Mouse (Mus musculus) left cerebral cortex, postnatal 10 days (tissue): ENCODE data around the gene Fcrl5. TPM values are rescaled to one million over a fixed set of nuclear protein-coding genes. Genes with fewer than 3 reads are reported as not detected.
"Not testable (repeated sequence)": the region's sequence is repeated elsewhere in the genome, so short reads cannot be mapped to it uniquely, and the experiment has no call there.

ENCODE experiments used
- DNase-seq, 2 experiments: peaks; one replicate each; pipeline ENCODE4 v3.0.0; 2021 to 2022; ENCODE audit warnings: low spot score in 2 of 2, mixed read lengths in 1 of 2; ENCODE audit errors: extremely low spot score in 1 of 2
- intact Hi-C: fragments of 180-260 bp; cut with DNase I; formaldehyde crosslinking; loops from one replicate; pipeline ENCODE4 v1.15.1; 2025
- total RNA-seq, 2 experiments: library from RNA; stranded (reverse); gene quantifications; 2 replicates each; pipeline ENCODE4 v1.2.3; 2021

Gene Fcrl5
- under 1 TPM; 0.73 to 0.75 TPM for total RNA-seq

DNA sequence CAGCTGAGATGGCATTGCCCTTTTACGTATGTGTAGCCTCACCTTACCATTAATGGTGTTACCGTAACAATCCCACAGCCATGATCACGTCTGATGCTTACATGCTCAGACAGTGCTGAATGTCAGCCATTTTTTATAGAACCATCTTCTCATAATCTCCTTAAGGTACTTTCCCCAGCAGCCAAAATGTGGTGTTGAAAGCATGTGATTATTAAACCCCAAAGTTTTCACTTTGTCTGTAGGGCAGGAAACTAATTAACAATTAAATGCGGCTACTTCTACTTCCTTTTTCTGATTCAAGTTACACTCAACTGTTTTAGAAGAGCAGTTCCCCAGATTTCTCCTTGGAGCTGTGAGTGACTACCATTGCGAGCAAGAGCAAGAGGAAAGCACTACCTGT, at the start of gene Fcrl5:
TSS of gene Fcrl5 (plus strand) at position 295 of the 400 bp plus-strand sequence.
- DNase-seq: no peak
- intact Hi-C loops: no loop called here

- no peak for DNase-seq
- intact Hi-C loops: no loop called here
Measured at GRCm38 (mm10) chr3:87390935-87391334, 44.6 kb upstream of the Fcrl5 start.

- DNase-seq: no peak
- intact Hi-C loops: no loop called here
Measured at GRCm38 (mm10) chr3:87398809-87399208, 36.8 kb upstream of the Fcrl5 start.

DNA sequence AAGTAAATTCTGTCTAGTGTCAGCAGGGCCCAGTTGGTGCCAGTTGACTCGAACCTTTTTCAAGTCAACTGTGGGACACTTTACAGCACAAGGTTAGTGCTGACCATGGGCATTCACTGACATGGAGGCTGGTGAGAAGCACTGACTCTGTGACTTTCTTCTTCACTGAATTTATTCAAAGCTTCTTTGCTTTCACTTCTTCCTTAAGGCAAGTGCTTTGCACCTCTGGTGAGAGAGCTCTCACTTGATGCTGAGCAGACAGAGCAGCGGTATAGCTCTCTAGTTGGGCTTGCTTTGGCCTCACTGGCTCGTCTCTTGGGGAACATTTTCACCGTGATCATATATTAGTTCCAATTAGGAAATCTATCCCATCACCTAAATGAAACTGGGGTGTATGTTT, 35.7 kb upstream of the Fcrl5 start:
- DNase-seq: no peak
- intact Hi-C loops: no loop called here

GRCm38 (mm10) chr3:87401321-87401720, 34.3 kb upstream of the Fcrl5 start:
- intact Hi-C loops: no loop called here
- no peak for DNase-seq

DNA sequence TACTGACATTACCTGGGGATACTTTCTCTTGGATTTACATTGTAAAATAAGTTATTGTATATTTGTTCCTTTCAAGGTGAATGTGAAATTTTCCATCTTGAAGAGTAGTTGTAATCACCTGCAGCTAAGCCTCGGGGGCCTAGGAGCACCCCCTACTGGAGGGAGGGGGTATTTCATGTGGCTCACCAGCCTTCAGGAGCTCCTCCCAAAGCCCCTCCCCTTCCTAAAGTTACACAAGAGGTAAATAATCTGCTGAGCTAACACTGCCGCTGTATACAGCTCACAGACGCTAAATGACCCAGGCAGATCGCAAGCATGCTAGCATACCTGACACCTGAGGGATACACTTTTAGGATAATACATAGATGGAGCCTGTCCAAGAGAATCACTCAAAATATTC, 27.4 kb upstream of the Fcrl5 start:
- DNase-seq: no peak

DNA sequence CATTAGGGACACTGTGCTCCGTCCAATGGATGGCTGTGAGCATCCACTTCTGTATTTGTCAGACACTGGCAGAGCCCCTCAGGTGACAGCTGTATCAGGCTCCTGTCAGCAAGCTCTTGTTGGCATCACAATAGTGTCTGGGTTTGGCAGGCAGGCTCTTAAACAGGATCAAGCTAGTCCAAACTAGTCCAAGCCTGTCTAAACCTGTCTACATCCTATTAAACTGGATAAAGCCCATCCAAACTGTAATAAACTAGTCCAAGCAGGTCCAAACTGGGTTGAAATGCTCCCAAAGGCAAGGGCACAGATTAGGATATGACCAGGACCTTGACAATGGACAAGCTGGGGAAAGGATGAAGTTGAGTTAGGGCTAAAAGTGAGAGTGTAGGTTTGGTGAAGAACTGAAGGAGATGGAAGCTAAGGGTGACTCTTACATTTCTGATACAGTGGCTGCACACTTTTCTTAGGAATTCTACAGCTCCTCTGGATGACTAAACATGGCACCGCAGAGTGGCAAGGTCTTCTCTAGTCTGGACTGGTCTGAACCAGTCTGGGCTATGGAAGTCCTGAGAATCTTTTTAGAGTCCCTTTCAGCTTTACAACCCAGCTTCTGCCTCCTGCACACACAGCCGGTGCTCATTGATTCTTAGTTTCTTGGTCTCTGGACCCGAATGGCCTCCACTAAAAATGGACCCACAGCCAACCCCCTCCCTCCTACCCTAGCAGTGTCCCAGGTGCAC, 26.2 kb upstream of the Fcrl5 start:
- intact Hi-C loops: no loop called here
- no peak for DNase-seq

More for the DNA sequence above, 27.4 kb upstream of the Fcrl5 start:
- intact Hi-C loops: no loop called here

DNA sequence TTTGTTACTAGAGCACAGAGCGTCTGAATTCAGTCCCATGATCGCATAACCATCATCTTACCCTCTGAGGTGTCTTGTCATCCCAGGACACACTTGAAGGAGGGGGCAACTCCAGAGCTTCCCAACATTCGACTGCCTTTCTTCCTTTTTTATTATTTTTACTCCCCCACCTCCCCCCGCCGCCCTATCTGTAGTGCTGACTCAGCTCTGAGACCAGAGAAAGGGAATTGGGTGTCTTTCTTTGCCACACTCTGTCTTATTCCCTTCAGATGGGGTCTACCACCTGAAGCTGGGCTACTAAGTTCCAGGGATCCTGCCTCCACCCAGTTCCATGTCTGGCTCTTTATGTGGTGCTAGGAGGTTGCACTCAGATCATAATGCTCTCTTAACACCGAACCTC, 25.0 kb upstream of the Fcrl5 start:
- intact Hi-C loops: no loop called here
- DNase-seq: no peak

GRCm38 (mm10) chr3:87411150-87411549, 24.4 kb upstream of the Fcrl5 start:
- intact Hi-C loops: no loop called here

DNA sequence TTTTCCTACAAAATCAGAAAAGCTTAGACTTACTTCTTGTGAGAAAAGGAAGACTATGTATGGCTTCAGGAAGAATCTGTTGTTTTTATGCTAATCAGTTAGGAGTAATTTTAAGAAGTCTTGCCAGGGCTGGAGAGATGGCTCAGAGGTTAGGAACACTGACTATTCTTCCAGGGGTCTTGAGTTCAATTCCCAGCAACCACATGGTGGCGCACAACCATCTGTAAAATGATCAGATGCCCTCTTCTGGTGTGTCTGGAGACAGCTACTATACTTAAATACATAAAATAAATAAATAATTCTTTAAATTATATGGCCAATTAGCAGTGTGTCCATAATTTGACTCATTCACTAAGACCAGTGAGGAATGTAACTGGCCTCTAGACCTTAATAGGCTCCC, 14.9 kb upstream of the Fcrl5 start:
- intact Hi-C loops: no loop called here
- no peak for DNase-seq

More at GRCm38 (mm10) chr3:87411150-87411549, 24.4 kb upstream of the Fcrl5 start:
- DNase-seq: peak in 1 of 2 experiments; percentile 43

DNA sequence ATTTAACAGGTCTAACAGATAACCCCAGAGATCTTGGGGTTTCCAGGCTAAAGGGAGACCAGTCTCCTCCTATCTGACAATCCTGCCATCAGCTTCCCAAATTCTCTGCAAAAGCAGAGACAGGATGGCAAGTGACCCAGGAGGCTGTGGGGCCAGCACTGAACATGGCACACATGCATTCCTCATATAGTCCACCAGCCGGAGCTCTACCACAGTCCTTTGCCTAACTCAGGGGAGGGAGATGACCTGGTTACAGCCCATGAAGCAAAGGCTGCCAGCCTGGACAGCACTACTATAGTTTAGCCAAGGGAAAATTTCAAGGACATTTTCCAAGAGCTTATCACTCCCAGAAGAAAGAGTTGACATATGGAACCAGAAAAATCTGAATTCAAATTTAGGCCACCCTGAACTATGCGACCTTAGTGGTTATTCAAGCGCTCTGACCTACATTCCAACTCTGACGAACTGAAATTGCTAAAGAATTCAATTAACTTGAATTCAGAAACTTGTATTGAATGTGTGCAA, 13.1 kb upstream of the Fcrl5 start:
- DNase-seq: no peak
- intact Hi-C loops: no loop called here

DNA sequence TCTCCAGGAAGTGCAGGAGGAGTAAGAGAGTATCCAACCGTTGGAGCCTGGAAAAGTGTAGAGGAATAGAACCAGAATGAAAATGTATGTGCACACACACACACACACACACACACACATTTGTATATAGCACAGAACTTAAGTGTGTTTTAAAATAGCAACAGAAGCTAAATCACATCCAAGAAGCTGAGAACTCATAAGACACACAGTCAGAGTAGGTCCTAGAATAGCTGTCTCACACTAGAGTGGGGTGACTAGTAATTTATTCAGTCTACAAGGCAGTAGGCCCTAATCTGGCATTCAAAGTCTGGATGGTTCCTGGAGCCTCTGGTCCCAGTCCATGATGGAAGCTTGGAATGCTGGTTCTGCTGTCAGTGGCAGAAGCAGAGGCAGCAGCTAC, 5.0 kb downstream of the Fcrl5 start:
- intact Hi-C loops: no loop called here
- peak in 1 of 2 experiments; percentile 9 for DNase-seq

- intact Hi-C loops: no loop called here
- DNase-seq: no peak
Measured at GRCm38 (mm10) chr3:87443968-87444367, 8.4 kb downstream of the Fcrl5 start.

GRCm38 (mm10) chr3:87465454-87465853, 29.9 kb downstream of the Fcrl5 start:
- intact Hi-C loops: no loop called here
- DNase-seq: no peak

DNA sequence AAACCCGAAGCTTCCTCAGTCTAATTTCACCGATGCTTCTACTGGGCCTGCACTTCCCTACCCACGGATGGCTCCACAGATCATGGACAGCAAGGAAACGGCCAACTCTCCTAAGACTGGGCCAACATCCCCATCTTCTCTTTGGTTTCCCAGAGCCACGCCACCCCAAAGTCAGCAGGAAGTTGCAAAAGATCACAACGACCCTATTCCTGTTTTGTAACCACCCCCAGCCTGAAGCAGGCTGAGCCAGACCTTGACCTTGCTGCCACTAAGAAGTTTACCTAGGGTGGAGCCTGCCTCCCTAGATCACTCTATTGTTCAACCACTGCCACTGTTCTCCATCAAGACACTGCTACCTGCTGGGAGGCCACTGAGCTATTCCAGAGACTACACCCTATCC, 31.4 kb downstream of the Fcrl5 start:
- intact Hi-C loops: no loop called here
- DNase-seq: no peak

DNA sequence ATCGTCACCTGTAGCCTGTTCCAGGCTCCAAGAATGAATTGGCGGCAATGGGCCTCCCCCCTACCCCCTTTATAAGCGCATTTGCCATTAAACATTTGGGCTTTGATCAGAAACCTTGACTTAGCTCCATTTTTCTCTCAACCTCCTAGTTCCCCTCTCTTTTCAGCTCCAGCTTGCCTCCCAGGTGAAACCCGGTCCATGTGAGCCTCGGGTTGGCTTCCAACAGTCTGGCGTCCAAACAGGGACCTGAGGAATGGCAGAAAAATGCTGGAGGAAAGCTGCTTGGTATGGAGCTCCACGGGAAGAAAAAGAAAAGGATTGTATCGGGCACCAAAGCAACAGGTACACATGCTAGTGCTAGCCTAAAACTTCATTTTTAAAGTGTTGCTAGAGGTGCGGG, 31.8 kb downstream of the Fcrl5 start:
- intact Hi-C loops: no loop called here
- DNase-seq: no peak

DNA sequence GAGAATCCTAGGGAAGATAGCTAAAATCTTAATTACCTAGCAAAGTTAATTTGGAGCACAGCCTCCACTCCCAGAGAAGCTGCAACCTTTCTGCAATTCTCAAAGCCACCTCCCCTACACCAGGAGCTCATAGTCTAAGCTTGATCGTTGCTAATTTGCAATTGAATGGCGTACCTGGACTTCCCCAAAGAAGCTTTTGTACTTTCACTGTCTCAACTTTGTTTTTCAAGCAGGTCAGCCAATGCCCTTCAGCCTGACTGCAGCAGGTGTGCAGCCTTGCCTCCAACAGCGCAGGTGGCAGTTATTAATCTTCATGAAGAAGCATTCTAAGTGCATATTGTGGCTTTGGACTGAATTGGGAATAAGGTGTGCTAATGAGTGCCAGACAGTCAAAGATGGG, 42.4 kb downstream of the Fcrl5 start:
- DNase-seq, intact Hi-C loops: not testable (repeated sequence)

DNA sequence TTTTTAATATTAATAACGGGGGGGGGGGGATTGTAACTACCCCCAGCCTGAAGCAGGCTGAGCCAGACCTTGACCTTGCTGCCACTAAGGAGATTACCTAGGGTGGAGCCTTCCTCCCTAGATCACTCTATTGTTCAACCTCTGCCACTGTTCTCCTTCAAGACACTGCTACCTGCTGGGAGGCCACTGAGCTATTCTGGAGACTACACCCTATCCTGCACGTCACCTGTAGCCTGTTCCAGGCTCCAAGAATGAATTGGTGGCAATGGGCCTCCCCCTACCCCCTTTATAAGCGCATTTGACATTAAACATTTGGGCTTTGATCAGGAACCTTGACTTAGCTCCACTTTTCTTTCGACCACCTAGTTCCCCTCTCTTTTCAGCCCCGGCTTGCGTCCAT, 43.0 kb downstream of the Fcrl5 start:
- intact Hi-C loops, DNase-seq: not testable (repeated sequence)

DNA sequence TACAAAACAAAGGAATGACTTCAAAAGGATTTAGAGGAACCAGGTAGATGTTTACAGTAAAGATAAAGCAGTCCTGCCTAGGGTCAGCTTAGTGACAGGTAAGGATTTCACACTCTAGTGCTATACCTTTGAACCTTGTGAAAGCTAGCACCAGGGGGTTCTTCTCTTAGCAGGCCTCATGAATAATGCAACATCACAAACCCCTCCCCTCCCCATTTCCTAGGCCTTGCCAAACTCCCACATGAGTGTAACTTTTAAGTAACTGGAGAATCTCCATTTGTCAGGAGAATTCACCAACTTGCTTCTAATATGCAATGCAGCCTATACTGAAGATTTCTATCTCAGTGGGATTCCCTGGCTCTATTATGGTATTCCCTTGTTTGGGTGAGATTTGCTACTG, 43.7 kb downstream of the Fcrl5 start:
- not testable (repeated sequence) for DNase-seq

GRCm38 (mm10) chr3:87487392-87487791, 51.8 kb downstream of the Fcrl5 start:
- intact Hi-C loops: no loop called here

More for the DNA sequence above, 43.7 kb downstream of the Fcrl5 start:
- intact Hi-C loops: not testable (repeated sequence)

GRCm38 (mm10) chr3:87487911-87488310, 52.3 kb downstream of the Fcrl5 start:
- no peak for DNase-seq
- intact Hi-C loops: no loop called here

More at GRCm38 (mm10) chr3:87487392-87487791, 51.8 kb downstream of the Fcrl5 start:
- DNase-seq: no peak
